Mouse (Mus musculus): Measurements from ENCODE around the gene Orai2.
"Not testable (repeated sequence)": the region's sequence is repeated elsewhere in the genome, so short reads cannot be mapped to it uniquely, and the experiment has no call there.

Orai2 gene

DNA sequence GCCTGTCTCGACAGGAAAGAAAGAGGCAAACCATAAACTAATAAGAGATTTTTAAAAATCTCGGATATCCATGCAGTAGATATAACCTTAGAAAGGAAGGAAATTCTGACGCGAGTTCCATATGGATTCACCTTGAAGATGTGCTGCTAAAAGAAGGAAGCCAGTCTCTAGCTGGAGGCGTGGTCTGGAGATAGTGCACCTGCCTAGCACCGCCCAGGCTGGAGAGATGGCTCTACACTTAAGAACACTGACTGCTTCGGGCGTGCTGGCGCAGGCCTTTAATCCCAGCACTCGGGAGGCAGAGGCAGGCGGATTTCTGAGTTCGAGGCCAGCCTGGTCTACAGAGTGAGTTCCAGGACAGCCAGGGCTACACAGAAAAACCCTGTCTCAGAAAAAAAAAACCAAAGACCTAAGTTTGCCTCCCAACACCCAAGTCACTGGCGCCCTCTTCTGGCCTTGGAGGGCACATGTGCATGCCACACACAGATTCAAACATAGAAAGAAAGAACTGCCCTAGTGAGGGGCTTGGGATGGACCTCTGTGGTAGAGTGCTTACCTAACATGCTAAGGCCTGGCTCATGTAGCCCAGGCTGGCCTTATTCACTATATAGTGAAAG, 32.7 kb downstream of the Orai2 start:
- peak; percentile 75 for DNase-seq (ENCODE audit: low read depth, low spot score)

DNA sequence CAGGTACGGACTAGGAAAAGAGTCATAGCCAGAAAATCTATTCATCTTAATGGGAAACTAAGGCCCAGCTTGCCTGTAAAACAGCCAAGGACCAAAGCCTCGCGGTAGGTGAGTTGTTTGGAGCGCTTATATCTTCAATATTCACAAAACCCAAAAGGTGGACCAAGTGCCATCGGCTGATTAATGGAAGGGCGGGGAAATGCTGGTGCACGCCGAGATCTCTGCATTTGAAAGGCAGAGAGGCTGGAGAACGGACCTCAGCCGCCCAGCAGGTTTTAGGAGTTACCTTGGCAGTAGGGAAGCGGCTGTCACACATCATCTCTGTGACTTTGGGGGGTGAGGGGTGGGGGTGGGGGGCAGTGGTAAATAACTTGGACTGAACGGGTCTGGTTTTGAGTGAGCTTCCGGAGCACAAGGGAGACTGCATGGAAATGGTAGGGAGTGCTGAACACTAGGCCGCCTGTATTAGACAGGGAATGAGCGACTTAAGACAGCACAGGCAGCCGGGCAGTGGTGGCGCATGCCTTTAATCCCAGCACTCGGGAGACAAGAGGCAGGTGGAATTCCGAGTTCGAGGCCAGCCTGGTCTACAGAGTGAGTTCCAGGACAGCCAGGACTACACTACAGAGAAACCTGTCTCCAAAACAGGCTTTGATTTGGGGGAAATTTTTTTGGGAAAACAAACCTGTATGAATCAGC, 34.1 kb downstream of the Orai2 start:
- no peak for DNase-seq (ENCODE audit: low read depth, low spot score)

DNA sequence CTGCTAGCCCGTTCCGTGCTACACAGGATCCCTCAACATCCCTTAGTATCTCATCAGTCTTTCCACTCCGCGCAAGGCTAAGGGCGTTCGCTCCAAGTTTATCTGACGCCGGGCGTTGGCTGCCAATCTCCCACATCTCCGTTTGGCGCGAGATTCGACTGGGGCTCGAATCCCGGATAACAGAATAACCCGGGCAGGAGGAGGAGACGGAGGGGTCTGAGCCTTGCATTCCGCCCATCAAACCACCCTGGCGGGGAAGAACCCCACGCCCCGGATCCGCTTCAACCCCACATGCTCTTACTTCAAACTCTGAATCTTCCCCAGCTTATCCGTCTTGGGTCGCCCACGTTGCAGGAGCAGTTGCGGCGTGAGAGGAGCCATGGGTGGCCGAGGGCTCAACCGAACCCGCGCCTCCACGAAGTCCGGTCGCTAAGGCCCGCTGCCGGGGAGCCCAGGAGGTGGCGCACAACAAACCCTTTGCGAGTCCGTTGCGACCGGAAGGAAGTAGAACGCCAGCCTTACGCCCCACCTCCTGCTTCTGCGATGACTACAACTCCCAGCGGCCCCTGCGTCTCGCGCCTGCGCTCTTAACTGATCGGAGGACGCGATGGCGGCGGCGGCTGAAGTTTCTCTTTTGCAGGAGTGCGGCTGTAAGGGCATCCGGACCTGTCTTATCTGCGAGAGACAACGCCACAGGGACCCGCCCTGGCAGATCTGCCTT, 34.8 kb downstream of the Orai2 start, which contains the start of the genes Lrwd1 and Alkbh4:
Gene Lrwd1 (minus strand): TSS at position 504 of the 721 bp plus-strand sequence.
Gene Alkbh4 (plus strand): TSS at position 576 of the 721 bp plus-strand sequence.
- peak; percentile 98 for DNase-seq (ENCODE audit: low read depth, low spot score)

DNA sequence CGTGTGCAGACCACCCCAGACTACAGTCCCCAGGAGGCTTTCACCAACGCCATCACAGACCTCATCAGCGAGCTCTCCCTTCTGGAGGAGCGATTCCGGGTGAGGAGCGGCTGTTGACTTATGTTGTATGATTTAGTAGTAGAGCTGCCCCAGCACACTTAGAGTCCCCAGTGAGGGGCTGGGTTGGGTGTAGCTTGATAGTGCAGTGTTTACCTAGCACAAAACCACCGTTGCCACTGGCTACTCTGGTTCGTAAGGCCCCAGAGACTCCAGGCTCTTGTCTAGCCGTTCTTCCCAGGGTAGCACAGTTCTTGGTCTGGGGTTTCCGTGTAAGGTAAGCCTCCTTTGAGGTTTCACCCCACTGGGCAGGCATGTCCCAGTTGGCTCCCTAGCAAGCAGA, 48.3 kb downstream of the Orai2 start:
- no peak for DNase-seq (ENCODE audit: low read depth, low spot score)

DNA sequence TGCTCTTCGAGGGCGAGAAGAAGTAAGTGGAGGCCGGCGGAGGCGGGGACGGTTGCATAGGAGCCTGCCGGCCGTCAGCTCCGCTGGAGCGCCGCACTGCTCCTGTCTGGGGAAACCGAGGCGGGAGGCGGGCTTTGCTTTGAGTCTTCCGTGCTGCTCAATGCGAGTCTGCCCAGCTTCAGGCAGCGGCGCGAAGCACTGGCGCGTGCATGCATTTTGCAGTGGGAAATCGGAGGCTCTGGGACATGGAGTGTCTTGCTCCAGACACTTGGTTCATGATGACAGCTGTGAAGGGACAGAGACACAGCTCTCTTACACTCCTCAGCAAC, 53.8 kb downstream of the Orai2 start:
- no peak for DNase-seq (ENCODE audit: low read depth, low spot score)

DNA sequence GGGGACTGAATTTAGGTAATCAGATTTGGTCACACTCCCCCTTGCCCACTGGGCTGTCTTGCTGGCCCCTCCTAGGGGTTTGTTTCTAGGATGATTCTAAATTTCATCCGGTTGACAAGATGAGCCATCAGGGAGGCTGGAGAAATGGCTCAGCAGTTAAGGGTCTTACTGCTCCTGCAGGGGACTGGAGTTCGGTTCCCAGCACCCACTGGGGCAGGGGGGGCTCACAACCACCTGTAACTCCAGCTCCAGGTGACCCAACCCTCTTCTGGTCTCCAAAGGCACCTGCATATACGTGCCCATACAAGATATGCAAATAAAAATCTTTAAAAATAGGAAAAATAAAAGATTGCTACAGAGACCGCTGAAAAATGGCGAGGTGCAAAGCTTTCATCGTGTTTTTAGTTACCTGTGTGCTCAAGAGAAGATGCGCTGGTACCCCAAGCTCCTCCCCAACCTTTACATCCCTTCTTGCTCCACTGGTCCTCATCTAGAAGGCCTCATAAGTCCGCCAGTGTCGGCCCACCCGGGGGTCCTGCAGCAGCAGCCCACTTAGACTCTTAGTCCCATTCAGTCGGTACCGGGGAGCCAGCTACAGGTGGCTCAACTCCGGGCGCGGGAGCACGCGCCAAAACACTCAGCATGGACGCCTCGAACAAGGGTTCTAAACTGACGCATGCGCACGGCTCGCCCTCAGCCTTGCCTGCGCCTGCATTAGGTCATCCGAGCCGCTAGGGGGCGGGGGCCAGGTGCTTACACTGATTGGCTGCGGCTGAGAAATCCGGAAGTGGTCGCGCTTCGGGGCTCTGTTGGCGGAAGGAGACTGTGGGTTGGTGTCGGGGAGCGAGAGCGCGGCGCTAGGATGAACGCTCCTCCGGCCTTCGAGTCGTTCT, 54.4 kb downstream of the Orai2 start, which contains the start of gene Polr2j:
Gene Polr2j (plus strand): TSS at position 741 of the 893 bp plus-strand sequence.
- DNase-seq (ENCODE audit: low read depth, low spot score): peak; percentile 97

DNA sequence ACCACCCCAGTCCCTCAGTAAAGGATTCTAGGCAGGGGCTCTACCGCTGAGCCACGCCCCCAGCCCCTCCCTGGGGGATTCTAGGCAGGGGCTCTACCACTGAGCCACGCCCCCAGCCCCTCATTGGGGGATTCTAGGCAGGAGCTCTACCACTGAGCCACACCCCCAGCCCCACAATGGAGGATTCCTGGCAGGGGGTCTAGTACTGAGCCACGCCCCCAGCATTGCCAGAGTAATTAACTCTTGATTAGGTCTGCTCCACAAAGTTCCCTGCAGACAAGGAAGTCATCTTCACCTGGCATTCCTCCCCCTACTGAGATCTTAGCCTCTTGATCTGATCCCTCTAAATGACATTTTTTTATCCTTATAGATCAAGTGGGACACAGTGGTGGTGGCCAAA, 57.0 kb downstream of the Orai2 start:
- not testable (repeated sequence) for DNase-seq (ENCODE audit: low read depth, low spot score)

DNA sequence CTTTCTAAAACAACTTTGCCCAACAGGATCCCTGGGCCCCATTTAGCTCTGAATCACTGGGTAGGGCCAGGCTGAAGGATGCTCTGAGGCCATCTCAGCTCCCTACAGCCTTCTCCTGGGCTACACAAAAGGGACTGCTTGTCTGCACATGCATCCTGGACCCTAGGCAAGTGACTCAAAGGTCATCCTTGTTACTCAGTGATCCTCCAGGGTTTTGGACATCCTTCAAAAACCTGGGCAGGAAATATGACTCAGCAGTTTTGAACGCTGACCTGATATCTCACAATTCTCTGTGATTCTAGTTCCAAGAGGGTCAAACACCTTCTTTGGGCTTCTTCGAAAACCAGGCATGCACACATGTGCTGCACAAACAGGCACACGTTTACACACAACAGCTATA, 61.5 kb downstream of the Orai2 start:
- no peak for DNase-seq (ENCODE audit: low read depth, low spot score)

DNA sequence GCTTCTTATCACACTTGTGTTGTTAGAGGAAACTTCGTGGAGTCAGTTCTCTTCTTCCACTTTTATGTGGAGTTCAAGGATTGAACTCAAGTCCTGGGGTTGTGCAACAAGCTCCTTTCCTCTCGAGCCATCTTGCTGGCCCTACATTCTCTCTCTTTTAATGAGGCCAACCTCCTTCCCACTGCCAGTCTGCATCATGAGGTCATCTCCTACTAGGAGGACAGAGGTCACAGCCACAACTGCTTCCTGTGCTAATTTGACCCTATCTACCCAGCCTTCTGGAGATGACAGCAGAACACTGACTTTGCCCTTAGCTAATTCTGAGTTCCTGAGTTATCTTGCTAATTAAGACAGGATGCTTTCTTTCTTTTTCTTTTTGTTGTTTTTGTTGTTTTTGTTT, 62.0 kb downstream of the Orai2 start:
- no peak for DNase-seq (ENCODE audit: low read depth, low spot score)

DNA sequence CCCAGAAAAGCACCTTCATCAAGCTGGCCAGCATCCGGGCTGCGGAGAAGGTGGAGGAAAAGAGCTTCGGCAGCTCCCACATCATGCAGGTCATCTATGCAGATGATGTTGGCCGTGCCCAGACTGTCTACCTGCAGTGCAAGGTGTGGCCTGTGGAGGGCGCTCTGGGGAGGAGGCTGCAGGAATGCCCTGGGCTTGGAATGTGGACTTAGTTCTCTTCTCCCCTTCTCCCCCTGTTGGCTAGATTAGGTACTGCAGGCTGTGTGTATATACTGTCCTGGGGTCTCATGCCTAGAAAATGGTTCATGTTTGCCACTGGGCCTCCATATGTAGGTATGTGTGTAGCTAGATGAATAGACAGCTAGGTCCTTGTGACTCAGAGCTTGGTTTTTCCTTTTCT, 66.0 kb downstream of the Orai2 start:
- DNase-seq (ENCODE audit: low read depth, low spot score): peak; percentile 35

DNA sequence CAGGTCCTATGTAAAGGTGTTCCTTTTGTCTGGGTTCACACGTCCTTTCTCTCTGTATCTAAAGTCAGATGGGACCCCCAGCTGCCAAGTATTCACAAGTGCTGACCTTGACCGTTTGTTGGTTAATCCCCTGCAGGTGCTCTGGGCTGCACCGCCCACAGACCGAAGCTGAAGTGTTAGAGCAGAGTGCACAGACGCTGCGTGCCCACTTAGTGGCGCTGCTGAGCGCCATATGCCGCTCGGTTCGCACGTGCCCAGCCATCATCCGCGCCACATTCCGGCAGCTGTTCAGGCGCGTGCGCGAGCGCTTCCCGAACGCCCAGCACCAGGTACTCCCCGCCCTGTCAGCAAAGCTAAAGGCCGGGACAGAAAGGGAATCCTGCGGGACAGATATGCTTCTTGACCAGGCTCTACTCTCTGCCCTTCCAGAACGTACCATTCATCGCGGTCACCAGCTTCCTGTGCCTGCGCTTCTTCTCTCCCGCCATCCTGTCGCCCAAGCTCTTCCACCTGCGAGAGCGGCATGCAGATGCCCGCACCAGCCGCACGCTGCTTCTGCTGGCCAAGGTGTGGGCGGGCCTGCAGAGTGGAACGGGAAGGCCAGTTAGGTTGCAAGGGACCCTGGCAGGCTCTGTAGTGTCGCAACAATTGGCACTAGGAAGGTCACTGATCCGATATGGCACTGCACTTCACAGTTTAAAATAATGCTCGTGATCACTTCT, 68.3 kb downstream of the Orai2 start:
- peak; percentile 85 for DNase-seq (ENCODE audit: low read depth, low spot score)

DNA sequence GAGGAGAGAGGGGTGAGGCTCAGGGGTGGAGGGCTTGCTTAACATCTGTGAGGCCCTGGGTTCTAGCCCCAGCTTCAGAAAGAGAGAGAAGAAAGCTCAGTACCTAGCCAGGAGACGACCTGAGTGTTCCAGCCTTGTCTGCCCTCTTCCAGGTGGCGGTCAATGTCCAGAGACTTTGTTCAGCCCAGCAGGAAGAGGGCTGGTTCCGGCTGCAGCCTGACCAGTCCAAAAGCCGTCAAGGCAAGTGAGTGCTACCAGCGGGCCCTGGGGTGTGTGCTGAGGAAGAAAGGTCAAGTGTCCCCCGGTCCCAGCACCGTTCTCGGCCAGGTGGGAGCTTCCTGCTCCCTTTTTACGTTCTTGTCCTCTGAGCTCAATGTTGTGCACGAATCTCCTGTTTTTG, 72.0 kb downstream of the Orai2 start:
- DNase-seq (ENCODE audit: low read depth, low spot score): no peak
